Mouse (Mus musculus) right cerebral cortex, postnatal 4 days (tissue): ENCODE measurements around the gene Trappc3.

Experiments
- DNase-seq: peaks from one replicate; pipeline ENCODE4 v3.0.0-alpha.2; 2022

Gene Trappc3

DNA sequence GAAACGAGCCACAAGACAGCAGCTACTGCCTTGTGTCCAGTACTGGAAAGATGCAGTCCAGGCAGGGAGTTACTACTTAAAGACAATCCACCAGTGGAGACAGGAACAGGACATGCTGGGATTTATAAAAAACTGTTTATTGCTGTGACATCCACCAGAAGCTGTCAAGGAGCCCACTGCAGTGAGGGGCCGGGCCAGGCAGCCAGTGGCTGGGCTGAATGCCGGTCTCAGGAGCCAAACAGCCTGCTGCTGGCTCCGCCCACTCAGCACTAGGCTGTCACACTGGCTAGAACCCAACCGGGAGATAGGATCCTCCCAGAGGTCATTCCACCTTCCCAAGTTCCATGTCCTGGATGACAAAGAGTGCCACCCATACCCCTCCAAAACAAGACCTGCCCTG lies 53.8 kb downstream of the Trappc3 start:
- no peak for DNase-seq

DNA sequence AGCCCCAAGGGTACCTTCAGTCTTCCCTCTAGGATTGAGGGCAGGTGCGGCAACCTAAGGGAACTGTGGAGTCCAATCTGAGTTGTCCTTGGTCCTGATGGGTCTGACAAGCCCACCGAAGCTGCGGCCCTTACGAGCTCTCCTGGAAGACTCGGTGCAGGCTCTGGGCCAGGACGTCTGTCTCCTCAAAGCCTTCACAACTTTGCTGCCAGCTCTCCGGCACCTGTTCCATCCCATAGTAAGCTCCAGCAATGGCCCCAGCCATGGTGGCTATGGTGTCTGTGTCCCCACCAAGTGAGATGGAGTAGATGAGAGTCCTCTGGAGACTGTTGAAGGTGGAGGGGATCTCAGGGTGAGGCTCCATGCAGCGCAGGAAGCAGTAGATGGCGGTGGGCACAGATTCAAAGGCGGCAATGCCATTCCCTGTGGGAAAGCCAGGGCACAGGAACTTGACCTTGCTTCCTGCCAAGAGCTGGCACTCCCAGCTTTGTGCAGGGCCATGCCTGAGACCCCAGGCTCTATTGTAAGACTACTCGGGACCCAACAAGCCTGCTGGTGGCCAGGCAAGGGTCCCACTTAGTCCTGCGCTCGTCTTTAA lies 54.4 kb downstream of the Trappc3 start:
- DNase-seq = no peak

DNA sequence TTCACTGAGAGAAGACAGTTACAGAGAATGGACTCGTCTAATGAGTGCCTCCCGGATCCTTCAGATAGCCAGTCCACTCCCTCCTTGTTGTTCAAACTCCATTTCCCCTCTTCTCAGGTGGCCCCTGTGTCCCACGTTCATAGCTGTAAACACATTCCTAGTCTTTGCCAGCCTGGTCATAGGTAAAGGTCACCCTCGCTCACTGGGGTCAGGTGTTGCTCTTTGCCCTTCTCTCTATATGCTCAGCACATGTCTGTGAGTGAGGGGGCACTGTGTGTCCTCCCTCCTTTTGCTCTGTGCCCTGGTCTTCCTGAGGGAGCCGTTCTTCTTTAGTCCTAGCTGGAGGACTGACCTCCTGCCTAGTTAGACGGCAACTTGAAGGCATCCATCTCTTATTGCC lies 57.7 kb downstream of the Trappc3 start:
- DNase-seq = no peak

DNA sequence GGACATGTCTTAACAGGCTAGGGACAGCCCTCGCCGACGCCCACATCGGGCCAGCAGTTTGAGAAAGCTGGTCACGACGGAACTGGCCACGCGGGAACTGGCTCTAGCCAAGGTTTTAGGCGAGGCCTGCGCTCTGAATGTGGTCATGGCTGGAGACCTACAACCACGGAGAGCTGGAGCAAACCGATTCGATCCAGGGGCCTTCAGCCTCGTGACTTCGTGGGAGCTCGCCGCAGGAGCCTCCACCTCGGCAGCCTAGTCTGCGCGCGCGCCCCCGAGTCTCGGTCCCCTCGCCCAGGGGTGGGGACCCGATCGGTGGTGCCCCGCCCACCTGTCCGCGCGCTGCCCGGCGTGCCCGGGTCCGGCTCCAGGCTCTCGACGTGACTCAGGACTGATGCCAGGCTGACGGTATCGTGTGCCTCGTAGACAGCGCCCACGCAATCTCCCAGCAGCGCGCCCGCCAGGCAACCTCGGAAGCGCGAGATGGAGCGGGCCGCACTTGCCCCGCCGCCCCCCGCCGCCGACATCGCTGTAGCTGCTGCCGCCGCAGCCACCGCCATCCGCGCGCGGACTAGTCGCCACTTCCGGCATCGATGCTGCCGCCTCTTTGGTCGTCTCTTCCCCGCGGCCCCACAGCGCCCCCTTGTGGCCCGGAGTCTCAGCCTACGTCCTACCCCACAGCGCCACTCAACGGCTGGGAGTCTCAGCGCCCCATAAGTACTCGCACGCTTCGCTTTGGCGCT lies 59.2 kb downstream of the Trappc3 start, which contains the start of gene Adprhl2:
Gene Adprhl2, minus strand, starts transcription at position 593 of the 743 bp plus-strand sequence.
- DNase-seq = peak; percentile 100

DNA sequence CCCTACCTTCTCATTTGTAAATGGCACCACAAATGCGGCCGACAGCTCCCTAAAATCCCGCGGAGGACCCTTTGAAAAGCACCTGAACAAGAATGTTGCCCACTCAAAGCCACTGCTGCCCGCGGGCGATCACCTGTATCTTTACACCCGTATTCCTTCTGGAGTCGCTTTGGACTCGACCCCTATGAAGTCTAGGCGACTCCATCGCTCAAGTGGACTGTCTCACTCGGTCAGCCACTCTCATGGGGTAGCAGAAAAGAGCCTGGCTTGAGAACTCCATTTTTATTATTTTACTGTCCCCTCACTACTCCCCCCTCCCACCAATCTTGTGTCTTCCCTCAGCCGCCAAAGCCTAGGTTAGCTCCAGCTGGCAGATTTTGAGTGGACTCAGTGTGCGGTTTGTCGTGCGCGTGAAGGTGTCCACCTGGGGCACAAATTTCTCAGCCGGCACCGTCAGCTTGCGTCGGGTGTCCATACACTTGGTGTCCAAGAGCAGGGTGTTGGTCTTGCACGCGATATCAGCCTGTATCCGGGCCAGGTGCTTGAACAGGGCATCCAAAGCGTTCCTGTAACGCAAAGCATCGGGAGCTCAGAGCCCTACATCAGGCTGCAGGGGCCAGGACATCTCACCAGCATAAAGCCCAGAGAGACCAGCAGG lies 59.9 kb downstream of the Trappc3 start:
- DNase-seq = no peak

DNA sequence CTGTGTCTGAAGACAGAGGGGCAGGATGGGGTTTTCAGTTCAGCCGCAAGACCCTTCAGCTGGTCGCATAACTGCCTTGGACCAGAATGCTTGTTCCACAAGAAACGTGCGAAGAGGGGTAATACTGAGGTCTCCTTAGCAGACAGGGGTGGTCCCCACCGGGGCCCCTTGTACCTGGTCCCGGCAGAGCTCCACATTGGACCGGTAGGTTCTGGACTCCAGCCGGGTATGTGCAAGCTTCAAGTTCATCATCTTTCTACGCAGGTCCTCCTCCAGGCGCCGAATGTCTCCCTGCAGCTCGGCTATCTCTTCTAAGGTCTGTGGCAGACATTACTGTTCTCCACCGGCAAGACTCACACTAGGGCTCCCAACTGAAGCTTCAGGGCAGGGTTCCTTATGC lies 60.5 kb downstream of the Trappc3 start:
- no peak for DNase-seq

DNA sequence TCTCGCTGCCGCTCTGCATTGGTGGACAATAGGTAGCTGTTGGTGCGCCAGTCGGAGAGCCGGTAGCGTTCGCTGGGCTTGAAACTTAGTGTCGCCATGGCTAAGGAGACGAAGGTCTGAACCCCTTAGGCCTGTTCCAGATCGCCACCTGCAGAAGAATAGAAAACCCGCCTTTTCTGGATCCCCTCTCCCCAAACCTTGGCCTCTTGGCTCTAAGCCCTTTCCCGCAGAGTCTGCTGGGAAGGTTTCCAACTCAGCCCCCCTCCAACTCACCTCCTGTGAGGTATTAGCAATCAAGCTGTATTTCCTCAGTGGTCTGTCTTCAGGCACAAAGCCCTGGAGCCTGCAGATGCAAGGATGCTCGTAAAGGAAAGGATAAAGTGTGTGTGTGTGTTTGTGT lies 62.7 kb downstream of the Trappc3 start:
- no peak for DNase-seq

DNA sequence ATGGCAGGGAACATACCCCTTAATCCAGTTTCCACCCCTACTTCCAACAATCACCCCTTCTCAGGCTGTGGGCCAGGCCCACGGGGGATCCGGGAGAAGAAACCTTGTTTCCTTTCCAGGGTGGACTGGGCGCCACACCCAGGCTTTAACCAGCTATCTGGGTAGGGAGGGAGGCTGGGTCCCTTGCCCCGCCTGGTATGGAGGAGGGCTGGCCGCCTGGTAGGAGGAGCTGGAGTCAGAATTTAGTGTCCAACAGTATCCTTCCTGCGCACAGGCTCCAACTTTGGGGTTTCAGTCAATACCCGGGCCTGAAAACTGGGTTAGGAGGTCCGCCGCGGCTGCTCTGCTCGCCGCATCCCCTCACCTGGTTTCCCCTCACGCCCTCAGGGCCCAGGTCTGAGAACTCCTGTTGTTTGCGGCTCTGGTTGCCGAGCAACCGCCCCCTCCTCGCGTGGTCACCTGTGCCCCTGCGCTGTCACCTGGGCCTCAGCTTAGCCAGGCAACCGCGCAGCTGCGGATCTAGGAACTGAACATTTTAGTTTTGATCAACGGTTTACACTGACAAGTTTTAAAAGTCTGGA lies 63.2 kb downstream of the Trappc3 start, which contains the start of gene Tekt2:
Gene Tekt2, minus strand, starts transcription at position 408 of the 581 bp plus-strand sequence.
- no peak for DNase-seq
